Mouse (Mus musculus): Measurements from ENCODE around the gene Slx1b. TPM values are rescaled to one million over a fixed set of nuclear protein-coding genes. Genes with fewer than 3 reads are reported as not detected.
"Not testable (repeated sequence)": the region's sequence is repeated elsewhere in the genome, so short reads cannot be mapped to it uniquely, and the experiment has no call there.

Slx1b gene
- polyA plus RNA-seq, 1 experiment from 2014 or later = 10.6 TPM

- not testable (repeated sequence) for H3K27me3 ChIP-seq (ENCODE audit: control insufficient read depth, insufficient read depth, low read length); H3K27ac ChIP-seq (replicated peaks; ENCODE audit: low read depth, low read length); H3K4me2 ChIP-seq (ENCODE audit: low read length); H3K4me3 ChIP-seq (replicated peaks; ENCODE audit: low read depth, low read length); H3K9me3 ChIP-seq (ENCODE audit: control insufficient read depth, low read length); H3K36me3 ChIP-seq (ENCODE audit: control insufficient read depth, insufficient read depth, low read length); ATAC-seq (ENCODE audit: low FRiP score, low TSS enrichment); H3K4me1 ChIP-seq (ENCODE audit: control insufficient read depth, insufficient read depth, low read length); H3K9ac ChIP-seq (replicated peaks; ENCODE audit: low read length)
- WGBS = 77% methylated on average over 3 of the region's 3 CpGs
- peak; percentile 67 for DNase-seq
Measured at GRCm38 (mm10) chr7:126643244-126643617, 52.4 kb downstream of the Slx1b start.

- DNase-seq (no peak), ATAC-seq (ENCODE audit: low FRiP score, low TSS enrichment) (no peak)
- Histone ChIP-seq H3K4me2 (ENCODE audit: low read length) (no peak overlapping the region), H3K4me3 (replicated peaks; ENCODE audit: low read depth, low read length) (no peak overlapping the region), H3K9ac (replicated peaks; ENCODE audit: low read length) (no peak overlapping the region), H3K27ac (replicated peaks; ENCODE audit: low read depth, low read length) (no peak overlapping the region), H3K4me1 (ENCODE audit: control insufficient read depth, insufficient read depth, low read length) (no peaks in the 10 kb centered on the region), H3K9me3 (ENCODE audit: control insufficient read depth, low read length) (no peaks in the 10 kb centered on the region), H3K27me3 (ENCODE audit: control insufficient read depth, insufficient read depth, low read length) (no peaks in the 10 kb centered on the region), H3K36me3 (ENCODE audit: control insufficient read depth, insufficient read depth, low read length) (no peaks in the 10 kb centered on the region)
- WGBS = 82% methylated on average over 5 of the region's 5 CpGs
Measured at GRCm38 (mm10) chr7:126642545-126643243, 52.9 kb downstream of the Slx1b start.

Other genes with a start within 250 kb of the Slx1b start
- 0.39 TPM in 1 of 2 replicates, not detected in the other for gene Atp2a1, start 232.7 kb downstream of the Slx1b start, polyA plus RNA-seq (2014; fragmentation: Nextera tagmentation; extraction: Ambion mirVana)
- gene Sh2b1, start 220.4 kb downstream of the Slx1b start, polyA plus RNA-seq (2014; fragmentation: Nextera tagmentation; extraction: Ambion mirVana) = 67.5 and 73.1 TPM in 2 replicates
- 118 and 135 TPM in 2 replicates for gene Tufm, start 208.4 kb downstream of the Slx1b start, polyA plus RNA-seq (2014; fragmentation: Nextera tagmentation; extraction: Ambion mirVana)
- gene Atxn2l, start 192.3 kb downstream of the Slx1b start, polyA plus RNA-seq (2014; fragmentation: Nextera tagmentation; extraction: Ambion mirVana) = 51.8 and 73.2 TPM in 2 replicates
- gene Eif3c, start 129.4 kb downstream of the Slx1b start, polyA plus RNA-seq (2014; fragmentation: Nextera tagmentation; extraction: Ambion mirVana) = 171 and 174 TPM in 2 replicates
- 0.28 and 0.55 TPM in 2 replicates for gene Apobr, start 110.8 kb downstream of the Slx1b start, polyA plus RNA-seq (2014; fragmentation: Nextera tagmentation; extraction: Ambion mirVana)
- gene Cln3, start 110.0 kb downstream of the Slx1b start, polyA plus RNA-seq (2014; fragmentation: Nextera tagmentation; extraction: Ambion mirVana) = 26.5 and 27.7 TPM in 2 replicates
- gene Il27, start 100.8 kb downstream of the Slx1b start, polyA plus RNA-seq (2014; fragmentation: Nextera tagmentation; extraction: Ambion mirVana) = not detected in 2 replicates
- 0.84 and 5.8 TPM in 2 replicates for gene Nupr1, start 64.9 kb downstream of the Slx1b start, polyA plus RNA-seq (2014; fragmentation: Nextera tagmentation; extraction: Ambion mirVana)
- gene Sgf29, start 46.5 kb downstream of the Slx1b start, polyA plus RNA-seq (2014; fragmentation: Nextera tagmentation; extraction: Ambion mirVana) = 64.6 and 71.3 TPM in 2 replicates
- gene Sult1a1, start 19.4 kb downstream of the Slx1b start, polyA plus RNA-seq (2014; fragmentation: Nextera tagmentation; extraction: Ambion mirVana) = 0.38 and 2.6 TPM in 2 replicates
- 128 and 164 TPM in 2 replicates for gene Bola2, start 383 bp downstream of the Slx1b start, polyA plus RNA-seq (2014; fragmentation: Nextera tagmentation; extraction: Ambion mirVana)
- gene Coro1a, start 12.0 kb upstream of the Slx1b start, polyA plus RNA-seq (2014; fragmentation: Nextera tagmentation; extraction: Ambion mirVana) = 95.0 and 115 TPM in 2 replicates
- gene Mapk3, start 63.8 kb upstream of the Slx1b start, polyA plus RNA-seq (2014; fragmentation: Nextera tagmentation; extraction: Ambion mirVana) = 78.4 and 110 TPM in 2 replicates
- 2.0 and 3.4 TPM in 2 replicates for gene Gdpd3, start 70.5 kb upstream of the Slx1b start, polyA plus RNA-seq (2014; fragmentation: Nextera tagmentation; extraction: Ambion mirVana)
- gene Ypel3, start 81.2 kb upstream of the Slx1b start, polyA plus RNA-seq (2014; fragmentation: Nextera tagmentation; extraction: Ambion mirVana) = 218 and 255 TPM in 2 replicates
- 0.22 and 0.24 TPM in 2 replicates for gene Tbx6, start 85.7 kb upstream of the Slx1b start, polyA plus RNA-seq (2014; fragmentation: Nextera tagmentation; extraction: Ambion mirVana)
- gene Ppp4c, start 96.7 kb upstream of the Slx1b start, polyA plus RNA-seq (2014; fragmentation: Nextera tagmentation; extraction: Ambion mirVana) = 210 and 212 TPM in 2 replicates
- 51.6 and 72.4 TPM in 2 replicates for gene Fam57b, start 101.9 kb upstream of the Slx1b start, polyA plus RNA-seq (2014; fragmentation: Nextera tagmentation; extraction: Ambion mirVana)
- not detected in 2 replicates for gene 4930451I11Rik, start 135.9 kb upstream of the Slx1b start, polyA plus RNA-seq (2014; fragmentation: Nextera tagmentation; extraction: Ambion mirVana)
- 9.7 and 15.3 TPM in 2 replicates for gene Doc2a, start 151.6 kb upstream of the Slx1b start, polyA plus RNA-seq (2014; fragmentation: Nextera tagmentation; extraction: Ambion mirVana)
- 8.0 and 12.8 TPM in 2 replicates for gene Hirip3, start 166.2 kb upstream of the Slx1b start, polyA plus RNA-seq (2014; fragmentation: Nextera tagmentation; extraction: Ambion mirVana)
- gene Ino80e, start 166.6 kb upstream of the Slx1b start, polyA plus RNA-seq (2014; fragmentation: Nextera tagmentation; extraction: Ambion mirVana) = 93.5 and 95.8 TPM in 2 replicates
- 39.0 and 39.5 TPM in 2 replicates for gene Taok2, start 188.9 kb upstream of the Slx1b start, polyA plus RNA-seq (2014; fragmentation: Nextera tagmentation; extraction: Ambion mirVana)
- gene Tmem219, start 227.1 kb upstream of the Slx1b start, polyA plus RNA-seq (2014; fragmentation: Nextera tagmentation; extraction: Ambion mirVana) = 29.2 and 34.9 TPM in 2 replicates
- 98.6 and 106 TPM in 2 replicates for gene Kctd13, start 233.1 kb upstream of the Slx1b start, polyA plus RNA-seq (2014; fragmentation: Nextera tagmentation; extraction: Ambion mirVana)

All from midbrain, embryonic 14.5 days (tissue).